Mouse (Mus musculus) large intestine, adult 2 months (tissue): ENCODE data around the gene Kpnb1. TPM values are rescaled to one million over a fixed set of nuclear protein-coding genes. Genes with fewer than 3 reads are reported as not detected.

Experiments
- DNase-seq: peaks from one replicate; pipeline ENCODE4 v3.0.0-alpha.2; 2012; ENCODE audit warnings: low read depth, low spot score
- WGBS: fragments of 180-500 bp; shearing (Covaris S2); methylation state at CpG from one replicate; pipeline ENCODE4 v1.1.7; 2018; 5-methylcytosine and 5-hydroxymethylcytosine counted together
- polyA plus RNA-seq: library from polyadenylated mRNA; depleted of rRNA; stranded (reverse); fragments of >200 nt; gene quantifications from 2 replicates; pipeline ENCODE4 v1.2.3, GENCODE M21; 2012

The Kpnb1 gene
- polyA plus RNA-seq, 1 experiment: 30.8 TPM

GRCm38 (mm10) chr11:97186947-97187763 is 526 bp downstream of the Kpnb1 start:
- 1% methylated on average over 66 of the region's 74 CpGs for WGBS
- DNase-seq: peak; percentile 53

DNA sequence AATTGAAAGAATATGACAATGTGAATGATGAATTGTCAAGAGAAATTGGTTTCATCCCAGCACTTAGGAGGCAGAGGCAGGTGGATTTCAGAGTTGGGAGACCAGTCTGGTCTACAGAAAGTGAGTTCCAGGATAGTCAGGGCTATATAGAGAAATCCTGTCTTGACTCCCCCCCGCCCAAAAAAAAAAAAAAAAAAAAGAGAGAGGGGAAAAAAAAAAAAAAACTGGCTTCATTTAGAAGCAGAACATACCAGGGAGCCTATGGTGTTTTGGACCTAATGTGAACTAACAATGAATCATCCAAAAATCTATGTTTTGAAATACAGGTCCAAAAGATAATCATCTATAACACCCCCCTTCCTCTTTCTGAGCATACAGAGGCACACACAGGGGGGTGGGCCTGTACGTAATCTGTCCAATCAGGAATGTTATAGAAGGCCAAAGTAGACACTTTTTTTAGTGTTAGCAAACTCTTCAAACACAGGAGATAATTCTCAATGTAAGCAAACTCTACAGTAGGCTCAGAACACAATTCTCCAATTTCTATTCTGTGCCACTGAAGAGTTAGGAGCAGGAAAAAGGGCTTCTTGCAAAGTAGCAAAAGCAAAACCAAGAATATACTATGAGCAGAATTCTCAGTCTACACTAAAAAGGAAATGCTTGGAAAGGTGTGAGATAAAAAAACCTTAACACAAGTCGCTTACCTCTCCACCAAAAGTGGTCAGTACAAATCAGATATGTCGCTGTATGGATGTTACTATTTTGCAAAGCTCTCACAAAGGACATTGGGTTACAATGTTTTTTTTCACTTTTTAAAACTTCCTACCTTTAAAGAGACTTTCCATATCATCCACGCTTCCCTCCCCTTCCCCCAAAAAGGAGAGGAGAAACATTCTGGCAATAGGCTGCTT is 1.7 kb downstream of the Kpnb1 start:
- no peak for DNase-seq
- WGBS: 58% methylated on average over 5 of the region's 5 CpGs

DNA sequence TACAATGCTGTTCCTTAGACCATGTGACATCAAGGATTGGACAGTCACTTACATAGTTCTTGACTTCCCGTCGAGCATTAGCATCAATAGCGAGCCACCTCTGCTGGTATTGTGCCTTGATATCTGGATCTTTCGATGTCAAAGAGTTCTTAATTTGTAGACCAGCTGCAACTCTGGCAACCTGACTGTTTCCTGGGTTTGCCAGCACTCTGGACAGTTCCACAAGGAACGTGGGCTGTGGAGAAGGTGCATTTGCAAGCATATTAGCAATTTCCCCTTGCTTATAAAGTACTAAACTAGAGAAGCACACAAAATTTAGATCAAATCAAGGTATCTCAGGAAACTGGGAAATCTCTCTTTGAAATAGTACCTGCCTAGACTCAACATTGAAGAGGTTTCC is 2.8 kb downstream of the Kpnb1 start:
- WGBS: 62% methylated on average over 5 of the region's 5 CpGs

GRCm38 (mm10) chr11:97182446-97182845 is 5.2 kb downstream of the Kpnb1 start:
- 41% methylated on average over 3 of the region's 3 CpGs for WGBS
- no peak for DNase-seq

More for the DNA sequence above, 2.8 kb downstream of the Kpnb1 start:
- no peak for DNase-seq

GRCm38 (mm10) chr11:97181061-97181460 is 6.6 kb downstream of the Kpnb1 start:
- WGBS: 63% methylated on average over 5 of the region's 5 CpGs
- no peak for DNase-seq

DNA sequence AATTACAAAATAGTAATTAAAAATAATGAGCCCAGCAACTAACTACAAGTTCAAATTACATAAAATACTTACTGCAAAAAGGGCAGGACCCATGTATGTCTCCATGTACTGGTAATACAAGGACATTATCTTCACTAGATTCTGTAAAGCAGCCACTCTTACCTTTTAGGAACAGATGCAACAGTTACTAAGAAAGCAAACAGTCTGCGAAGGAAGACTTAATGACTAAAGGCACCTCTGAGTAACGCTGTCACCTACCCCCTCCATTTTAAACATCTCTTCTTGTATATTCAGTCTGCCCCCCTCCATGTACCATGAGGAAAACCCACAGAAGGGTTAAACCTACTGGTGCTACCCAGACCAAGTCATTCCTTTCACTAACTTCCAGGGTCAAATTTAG is 9.5 kb downstream of the Kpnb1 start:
- DNase-seq: no peak
- WGBS: 96% methylated on average over 2 of the region's 2 CpGs

DNA sequence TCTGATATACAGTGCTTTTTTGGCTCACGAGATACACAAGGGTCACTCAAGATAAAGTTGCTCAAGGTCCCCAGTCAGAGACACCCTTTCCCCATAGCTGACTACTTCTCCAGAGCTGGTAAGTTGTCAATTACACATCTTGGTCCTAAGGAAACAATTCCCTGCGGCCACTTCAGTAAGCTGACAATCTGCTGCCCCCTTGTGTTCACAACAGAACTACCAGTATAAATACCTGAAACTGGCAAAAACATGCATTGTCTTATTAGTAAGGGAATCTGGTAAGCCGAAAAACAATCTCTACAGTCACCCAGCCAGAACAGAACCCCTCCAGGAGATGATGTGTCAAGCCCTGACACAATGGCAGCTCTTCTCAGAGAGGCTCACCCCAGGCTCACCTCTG is 10.8 kb downstream of the Kpnb1 start:
- WGBS: 40% methylated on average over 3 of the region's 3 CpGs
- no peak for DNase-seq

GRCm38 (mm10) chr11:97175499-97175898 is 12.2 kb downstream of the Kpnb1 start:
- WGBS: 90% methylated on average over 7 of the region's 7 CpGs
- no peak for DNase-seq

- DNase-seq: no peak
- 73% methylated on average over 6 of the region's 6 CpGs for whole genome bisulfite sequencing
Measured at GRCm38 (mm10) chr11:97160341-97160740, 27.3 kb downstream of the Kpnb1 start.

- WGBS: 79% methylated on average over 7 of the region's 7 CpGs
- DNase-seq: no peak
Measured at GRCm38 (mm10) chr11:97156999-97157398, 30.7 kb downstream of the Kpnb1 start.

- no peak for DNase-seq
Measured at GRCm38 (mm10) chr11:97152662-97153287, 34.9 kb downstream of the Kpnb1 start.

GRCm38 (mm10) chr11:97152023-97152426 is 35.7 kb downstream of the Kpnb1 start:
- WGBS: 6% methylated on average over 11 of the region's 11 CpGs
- DNase-seq: no peak

More at GRCm38 (mm10) chr11:97152662-97153287, 34.9 kb downstream of the Kpnb1 start:
- 45% methylated on average over 10 of the region's 10 CpGs for WGBS

DNA sequence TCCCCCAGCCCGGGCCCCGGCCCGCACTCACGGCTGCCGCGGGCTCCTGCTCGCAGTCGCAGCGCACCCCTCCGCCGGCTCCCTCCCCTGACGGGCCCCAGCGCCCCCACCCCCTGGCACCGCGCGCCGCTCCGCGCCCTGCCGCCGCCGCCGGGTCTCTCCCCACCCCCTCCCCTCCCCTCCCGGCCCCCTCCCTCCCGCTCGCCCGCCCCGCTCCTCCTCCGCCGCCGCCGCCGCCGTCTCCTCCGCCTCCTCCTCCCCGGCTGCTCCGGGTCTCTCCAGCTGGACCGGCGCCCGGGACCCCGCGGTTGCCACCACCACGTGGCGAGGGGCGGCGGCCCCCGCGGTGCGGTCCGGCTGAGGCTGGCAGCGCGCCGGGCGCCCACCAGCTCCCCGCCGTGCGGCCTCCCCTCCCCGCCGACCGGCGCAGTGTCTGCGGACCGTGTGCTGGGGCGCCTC is 36.3 kb downstream of the Kpnb1 start, which contains the start of gene Tbkbp1:
Tbkbp1 (minus strand) TSS at position 153 of the 459 bp plus-strand sequence.
- under 1% methylated on average over 19 of the region's 64 CpGs for WGBS
- no peak for DNase-seq

- WGBS: under 1% methylated on average over 98 of the region's 102 CpGs
- DNase-seq: no peak
Measured at GRCm38 (mm10) chr11:97150411-97151330, 37.0 kb downstream of the Kpnb1 start.

GRCm38 (mm10) chr11:97149995-97150410 is 37.7 kb downstream of the Kpnb1 start:
- 3% methylated on average over 14 of the region's 14 CpGs for WGBS
- DNase-seq: no peak

GRCm38 (mm10) chr11:97149026-97149425 is 38.7 kb downstream of the Kpnb1 start:
- DNase-seq: no peak
- WGBS: 62% methylated on average over 9 of the region's 9 CpGs

DNA sequence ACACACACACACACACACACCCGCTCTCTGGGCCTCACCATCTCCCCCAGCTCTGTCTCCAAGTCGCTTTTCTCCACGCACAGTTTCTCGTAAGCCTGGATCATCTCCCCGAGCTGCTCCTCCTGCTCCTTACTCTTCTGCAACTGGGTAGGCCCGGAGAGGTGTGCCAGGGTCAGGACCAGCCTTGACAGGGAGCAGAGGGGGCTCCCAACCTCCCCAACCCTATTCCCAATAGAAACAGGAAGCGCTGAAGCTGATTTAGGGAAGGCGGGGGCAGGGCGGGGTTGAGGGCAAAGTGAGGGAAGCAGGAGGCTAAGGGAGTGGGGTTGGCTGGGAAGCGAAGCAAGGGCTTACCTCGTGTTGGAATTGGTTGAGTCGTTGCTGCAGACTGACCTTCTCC is 39.1 kb downstream of the Kpnb1 start:
- WGBS: 43% methylated on average over 12 of the region's 12 CpGs
- DNase-seq: no peak

DNA sequence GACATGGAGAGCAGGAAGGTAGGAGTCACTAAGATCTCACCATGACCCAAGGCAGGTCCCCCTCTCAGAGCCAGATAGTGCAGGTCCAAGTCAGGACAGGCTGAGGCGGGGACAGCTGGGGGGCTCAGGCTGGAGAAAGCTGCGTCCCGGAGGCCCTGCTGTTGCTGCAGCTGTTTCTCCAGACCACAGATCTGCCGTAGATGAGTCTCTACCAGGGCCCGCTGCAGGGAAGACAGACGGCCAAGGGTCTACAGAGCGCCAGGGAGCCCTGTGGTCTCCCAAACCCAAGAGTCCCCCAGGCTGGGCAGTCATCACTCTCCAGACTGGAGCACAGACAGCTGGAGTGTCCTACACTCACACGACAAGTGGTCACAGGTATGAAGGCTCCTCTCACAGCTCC is 40.3 kb downstream of the Kpnb1 start:
- 85% methylated on average over 8 of the region's 8 CpGs for WGBS
- no peak for DNase-seq

GRCm38 (mm10) chr11:97146724-97147123 is 41.0 kb downstream of the Kpnb1 start:
- 9% methylated on average over 8 of the region's 8 CpGs for WGBS
- DNase-seq: no peak
